Mouse (Mus musculus): ENCODE measurements at regions not wholly inside any gene's neighbourhood (a gene's known extent, or its start where the extent isn't known, plus 50 kb on each side); places are given as distances from the start of the nearest gene placed in this dataset.

- 76% methylated on average over 5 of the region's 5 CpGs for WGBS (ENCODE audit: insufficient replicate concordance)
- Histone ChIP-seq H3K9me3 (replicated peaks; ENCODE audit: control insufficient read depth, low read length) (no peaks in the 10 kb centered on the region), H3K9ac (ENCODE audit: low read depth, low read length) (no peak overlapping the region), H3K27me3 (ENCODE audit: control insufficient read depth, insufficient read depth, low read length) (no peaks in the 10 kb centered on the region), H3K36me3 (ENCODE audit: control insufficient read depth, insufficient read depth, low read length) (no peaks in the 10 kb centered on the region), H3K4me1 (ENCODE audit: control insufficient read depth, insufficient read depth, low read length) (no peaks in the 10 kb centered on the region), H3K4me3 (ENCODE audit: low read depth, low read length) (no peak overlapping the region), H3K4me2 (no peak overlapping the region), H3K27ac (ENCODE audit: low read depth, low read length) (no peak overlapping the region)
- ATAC-seq (replicated peaks; ENCODE audit: insufficient number of reproducible peaks, low FRiP score, low TSS enrichment), result no peak
Measured at GRCm38 (mm10) chr13:101219568-101219967, 386.3 kb upstream of the Slc30a5 start.

DNA sequence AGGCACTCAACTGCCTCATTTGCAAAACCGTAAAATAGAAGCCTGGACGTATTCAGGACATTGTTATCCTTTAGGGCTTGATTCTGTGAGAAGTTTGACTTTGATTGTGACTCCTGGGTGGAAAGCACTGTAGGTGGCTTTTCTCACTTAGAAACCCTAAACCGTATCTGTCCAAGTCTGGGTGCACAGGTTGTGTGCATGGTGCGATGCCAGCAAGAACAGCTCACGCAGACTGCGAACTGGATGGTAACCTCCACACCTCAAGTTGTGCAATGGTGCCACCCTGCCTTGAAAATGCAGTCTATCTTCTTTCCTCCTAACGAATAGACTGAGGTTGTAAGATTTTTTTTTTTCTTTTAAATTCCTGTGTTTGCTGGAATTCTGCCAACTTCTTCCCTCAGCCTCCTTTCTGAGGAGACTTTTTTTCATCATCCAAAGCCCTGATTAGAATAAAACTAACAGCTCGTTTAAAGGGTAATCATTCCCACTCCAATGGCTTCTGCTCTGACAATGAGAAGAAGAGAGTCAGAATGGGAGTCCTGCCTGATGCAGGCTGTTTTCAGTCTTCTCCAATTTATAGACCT is 383.8 kb upstream of the Slc30a5 start:
- no peak for ATAC-seq (replicated peaks; ENCODE audit: insufficient number of reproducible peaks, low FRiP score, low TSS enrichment)
- no peak overlapping the region for H3K4me3 ChIP-seq (ENCODE audit: low read depth, low read length)
- H3K9ac ChIP-seq (ENCODE audit: low read depth, low read length), result no peak overlapping the region
- no peaks in the 10 kb centered on the region for H3K36me3 ChIP-seq (ENCODE audit: control insufficient read depth, insufficient read depth, low read length)
- peaks cover 7% of the 10 kb centered on the region for H3K4me1 ChIP-seq (ENCODE audit: control insufficient read depth, insufficient read depth, low read length)
- no peak overlapping the region for H3K27ac ChIP-seq (ENCODE audit: low read depth, low read length)
- H3K27me3 ChIP-seq (ENCODE audit: control insufficient read depth, insufficient read depth, low read length), result no peaks in the 10 kb centered on the region
- WGBS (ENCODE audit: insufficient replicate concordance), result 74% methylated on average over 8 of the region's 8 CpGs
- no peaks in the 10 kb centered on the region for H3K9me3 ChIP-seq (replicated peaks; ENCODE audit: control insufficient read depth, low read length)
- H3K4me2 ChIP-seq, result no peak overlapping the region

DNA sequence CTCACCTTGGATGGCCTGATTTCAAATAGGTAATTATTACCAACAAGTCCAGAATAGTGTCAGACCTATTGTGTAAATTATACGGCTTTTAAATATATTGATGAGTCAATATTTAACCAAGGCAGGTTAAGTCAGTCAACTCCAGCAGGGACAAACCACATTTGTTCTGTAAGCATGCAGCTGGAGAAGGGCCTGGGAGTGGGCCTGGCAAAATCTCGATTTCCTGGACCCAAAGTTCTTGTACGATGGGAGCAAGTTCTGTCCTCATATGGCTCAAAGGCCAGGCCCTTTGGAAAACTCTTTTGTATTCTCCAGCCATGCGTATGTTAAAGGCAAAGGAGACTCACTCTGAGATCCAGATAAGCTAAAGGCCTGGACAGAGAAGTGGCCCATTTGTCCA is 383.2 kb upstream of the Slc30a5 start:
- 73% methylated on average over 4 of the region's 4 CpGs for WGBS (ENCODE audit: insufficient replicate concordance)
- H3K27ac ChIP-seq (ENCODE audit: low read depth, low read length), result no peak overlapping the region

GRCm38 (mm10) chr13:101215792-101216221 is 382.6 kb upstream of the Slc30a5 start:
- no peaks in the 10 kb centered on the region for H3K9me3 ChIP-seq (replicated peaks; ENCODE audit: control insufficient read depth, low read length)
- H3K4me2 ChIP-seq, result no peak overlapping the region
- no peak overlapping the region for H3K27ac ChIP-seq (ENCODE audit: low read depth, low read length)
- peaks cover 7% of the 10 kb centered on the region for H3K4me1 ChIP-seq (ENCODE audit: control insufficient read depth, insufficient read depth, low read length)
- no peaks in the 10 kb centered on the region for H3K27me3 ChIP-seq (ENCODE audit: control insufficient read depth, insufficient read depth, low read length)
- no peak for ATAC-seq (replicated peaks; ENCODE audit: insufficient number of reproducible peaks, low FRiP score, low TSS enrichment)
- H3K4me3 ChIP-seq (ENCODE audit: low read depth, low read length), result no peak overlapping the region
- H3K36me3 ChIP-seq (ENCODE audit: control insufficient read depth, insufficient read depth, low read length), result no peaks in the 10 kb centered on the region
- H3K9ac ChIP-seq (ENCODE audit: low read depth, low read length), result no peak overlapping the region
- WGBS (ENCODE audit: insufficient replicate concordance), result 46% methylated on average over 11 of the region's 11 CpGs

More for the DNA sequence above, 383.2 kb upstream of the Slc30a5 start:
- H3K36me3 ChIP-seq (ENCODE audit: control insufficient read depth, insufficient read depth, low read length), result no peaks in the 10 kb centered on the region
- no peaks in the 10 kb centered on the region for H3K9me3 ChIP-seq (replicated peaks; ENCODE audit: control insufficient read depth, low read length)
- no peak overlapping the region for H3K9ac ChIP-seq (ENCODE audit: low read depth, low read length)
- no peaks in the 10 kb centered on the region for H3K27me3 ChIP-seq (ENCODE audit: control insufficient read depth, insufficient read depth, low read length)
- ATAC-seq (replicated peaks; ENCODE audit: insufficient number of reproducible peaks, low FRiP score, low TSS enrichment), result no peak
- no peak overlapping the region for H3K4me2 ChIP-seq
- peaks cover 7% of the 10 kb centered on the region for H3K4me1 ChIP-seq (ENCODE audit: control insufficient read depth, insufficient read depth, low read length)
- no peak overlapping the region for H3K4me3 ChIP-seq (ENCODE audit: low read depth, low read length)

DNA sequence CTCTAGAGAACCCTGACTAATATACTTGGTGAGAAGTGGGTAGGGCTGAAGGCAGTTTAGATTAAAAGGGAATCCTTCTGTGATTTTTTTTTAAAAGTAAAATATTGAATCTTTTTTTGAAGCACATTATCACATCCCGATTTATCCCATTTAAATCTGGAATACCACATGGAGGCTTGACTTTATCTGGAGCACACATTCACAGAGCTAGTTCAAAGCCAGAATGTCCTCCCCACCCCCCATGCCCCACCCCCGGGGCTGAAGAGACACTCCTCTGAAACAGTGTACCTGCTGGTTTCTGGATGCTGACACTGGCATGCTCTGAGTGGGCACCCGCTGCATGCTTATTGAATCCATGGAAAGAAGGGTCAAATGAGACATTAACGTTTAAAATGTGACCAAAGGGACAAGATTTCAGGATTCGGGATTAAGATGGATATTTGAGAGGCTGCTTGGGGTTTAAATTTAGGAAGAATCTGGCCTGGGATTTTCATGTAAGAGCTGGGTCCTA is 382.0 kb upstream of the Slc30a5 start:
- no peak for ATAC-seq (replicated peaks; ENCODE audit: insufficient number of reproducible peaks, low FRiP score, low TSS enrichment)
- H3K36me3 ChIP-seq (ENCODE audit: control insufficient read depth, insufficient read depth, low read length), result no peaks in the 10 kb centered on the region
- 82% methylated on average over 5 of the region's 5 CpGs for WGBS (ENCODE audit: insufficient replicate concordance)
- no peak overlapping the region for H3K27ac ChIP-seq (ENCODE audit: low read depth, low read length)
- no peaks in the 10 kb centered on the region for H3K9me3 ChIP-seq (replicated peaks; ENCODE audit: control insufficient read depth, low read length)
- peaks cover 7% of the 10 kb centered on the region for H3K4me1 ChIP-seq (ENCODE audit: control insufficient read depth, insufficient read depth, low read length)
- H3K9ac ChIP-seq (ENCODE audit: low read depth, low read length), result no peak overlapping the region
- no peaks in the 10 kb centered on the region for H3K27me3 ChIP-seq (ENCODE audit: control insufficient read depth, insufficient read depth, low read length)
- H3K4me2 ChIP-seq, result no peak overlapping the region
- H3K4me3 ChIP-seq (ENCODE audit: low read depth, low read length), result no peak overlapping the region

GRCm38 (mm10) chr13:101214094-101214493 is 380.9 kb upstream of the Slc30a5 start:
- Histone ChIP-seq H3K27ac (ENCODE audit: low read depth, low read length) (no peak overlapping the region), H3K9me3 (replicated peaks; ENCODE audit: control insufficient read depth, low read length) (no peaks in the 10 kb centered on the region), H3K4me1 (ENCODE audit: control insufficient read depth, insufficient read depth, low read length) (peaks cover 7% of the 10 kb centered on the region), H3K4me3 (ENCODE audit: low read depth, low read length) (no peak overlapping the region), H3K27me3 (ENCODE audit: control insufficient read depth, insufficient read depth, low read length) (no peaks in the 10 kb centered on the region), H3K36me3 (ENCODE audit: control insufficient read depth, insufficient read depth, low read length) (no peaks in the 10 kb centered on the region), H3K4me2 (no peak overlapping the region), H3K9ac (ENCODE audit: low read depth, low read length) (no peak overlapping the region)
- no peak for ATAC-seq (replicated peaks; ENCODE audit: insufficient number of reproducible peaks, low FRiP score, low TSS enrichment)
- 79% methylated on average over 2 of the region's 2 CpGs for WGBS (ENCODE audit: insufficient replicate concordance)

DNA sequence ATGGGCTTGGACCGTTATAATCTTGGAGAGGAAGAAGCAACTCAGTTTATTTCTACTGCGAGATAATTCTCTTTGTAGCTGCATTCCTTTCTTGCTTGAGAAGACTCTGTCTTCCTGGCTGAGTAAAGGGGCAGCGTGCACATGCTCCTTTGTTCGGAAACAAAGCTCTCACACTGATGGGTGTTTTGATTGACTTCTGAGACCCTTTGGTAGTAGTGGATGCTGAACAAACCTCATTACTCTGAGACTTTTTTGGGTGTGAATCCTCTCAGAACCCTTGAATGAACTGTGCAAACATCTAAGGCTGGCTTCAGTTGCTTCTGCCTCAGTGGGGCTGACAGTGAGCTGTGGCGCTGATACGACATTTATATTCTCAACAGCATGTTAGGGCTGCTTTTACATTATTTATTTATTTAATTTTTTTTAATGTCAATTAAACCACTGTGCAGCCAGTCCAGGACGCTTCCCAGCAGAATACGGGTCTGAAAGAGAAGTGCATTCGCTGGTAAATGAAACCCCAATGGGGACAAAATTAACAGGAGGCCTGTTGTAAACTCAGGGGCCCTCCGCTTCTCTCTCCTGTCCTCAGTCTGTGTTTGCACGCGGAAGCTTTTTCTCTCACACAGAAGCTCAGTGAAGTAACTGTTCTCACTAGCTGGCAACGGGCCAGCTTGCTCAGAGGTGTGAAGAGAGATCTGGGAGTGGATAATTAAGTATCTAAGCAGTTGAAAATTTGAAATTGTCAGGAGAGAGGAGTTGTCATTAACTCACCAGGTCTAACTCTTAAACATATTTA is 380.1 kb upstream of the Slc30a5 start:
- Histone ChIP-seq H3K27ac (ENCODE audit: low read depth, low read length) (no peak overlapping the region), H3K4me2 (no peak overlapping the region), H3K4me1 (ENCODE audit: control insufficient read depth, insufficient read depth, low read length) (peaks cover 7% of the 10 kb centered on the region), H3K9me3 (replicated peaks; ENCODE audit: control insufficient read depth, low read length) (no peaks in the 10 kb centered on the region), H3K4me3 (ENCODE audit: low read depth, low read length) (no peak overlapping the region), H3K36me3 (ENCODE audit: control insufficient read depth, insufficient read depth, low read length) (no peaks in the 10 kb centered on the region), H3K9ac (ENCODE audit: low read depth, low read length) (no peak overlapping the region), H3K27me3 (ENCODE audit: control insufficient read depth, insufficient read depth, low read length) (no peaks in the 10 kb centered on the region)
- 53% methylated on average over 13 of the region's 13 CpGs for WGBS (ENCODE audit: insufficient replicate concordance)
- no peak for ATAC-seq (replicated peaks; ENCODE audit: insufficient number of reproducible peaks, low FRiP score, low TSS enrichment)

- Histone ChIP-seq H3K27ac (ENCODE audit: low read depth, low read length) (no peak overlapping the region), H3K9ac (ENCODE audit: low read depth, low read length) (no peak overlapping the region), H3K4me3 (ENCODE audit: low read depth, low read length) (no peak overlapping the region), H3K4me2 (no peak overlapping the region), H3K4me1 (ENCODE audit: control insufficient read depth, insufficient read depth, low read length) (peaks cover 7% of the 10 kb centered on the region), H3K36me3 (ENCODE audit: control insufficient read depth, insufficient read depth, low read length) (no peaks in the 10 kb centered on the region), H3K9me3 (replicated peaks; ENCODE audit: control insufficient read depth, low read length) (no peaks in the 10 kb centered on the region), H3K27me3 (ENCODE audit: control insufficient read depth, insufficient read depth, low read length) (no peaks in the 10 kb centered on the region)
- no peak for ATAC-seq (replicated peaks; ENCODE audit: insufficient number of reproducible peaks, low FRiP score, low TSS enrichment)
- WGBS (ENCODE audit: insufficient replicate concordance), result 75% methylated on average over 5 of the region's 5 CpGs
Measured at GRCm38 (mm10) chr13:101212341-101212895, 379.2 kb upstream of the Slc30a5 start.
